Mouse (Mus musculus): ENCODE results near the gene Tomm70a. TPM values are rescaled to one million over a fixed set of nuclear protein-coding genes. Genes with fewer than 3 reads are reported as not detected.

Gene Tomm70a
- 63.9 and 65.2 TPM in 2 replicates for polyA plus RNA-seq (2015; fragmentation: Nextera tagmentation; extraction: Ambion mirVana)

- peak; percentile 100 for ATAC-seq (ENCODE audit: low FRiP score, low read depth)
- peak within 1 kb of the TSS; percentile 99 for H3K4me3 ChIP-seq
- H3K4me1 ChIP-seq (replicated peaks) = peaks cover 26% of the 10 kb centered on the region
- no peaks in the 10 kb centered on the region for H3K9me3 ChIP-seq
- peak within 1 kb of the TSS; percentile 98 for H3K27ac ChIP-seq (replicated peaks)
- peak within 1 kb of the TSS; percentile 71 for H3K4me2 ChIP-seq
- no peaks in the 10 kb centered on the region for H3K27me3 ChIP-seq
- H3K9ac ChIP-seq = peak within 1 kb of the TSS; percentile 91
- WGBS = under 1% methylated on average over 37 of the region's 37 CpGs
- H3K36me3 ChIP-seq = no peaks in the 10 kb centered on the region
These were observed at the start of gene Tomm70a for GRCm38 (mm10) chr16:57120913-57121815. Tomm70a (plus strand) TSS chr16:57121703.

GRCm38 (mm10) chr16:57075986-57076385 is 45.5 kb upstream of the Tomm70a start:
- no peaks in the 10 kb centered on the region for H3K9me3 ChIP-seq
- H3K4me3 ChIP-seq = no peak overlapping the region
- H3K27me3 ChIP-seq = no peaks in the 10 kb centered on the region
- ATAC-seq (ENCODE audit: low FRiP score, low read depth) = no peak
- no peak overlapping the region for H3K4me2 ChIP-seq
- no peaks in the 10 kb centered on the region for H3K36me3 ChIP-seq
- 85% methylated on average over 7 of the region's 7 CpGs for WGBS
- no peak overlapping the region for H3K27ac ChIP-seq (replicated peaks)
- H3K4me1 ChIP-seq (replicated peaks) = no peaks in the 10 kb centered on the region
- H3K9ac ChIP-seq = no peak overlapping the region

GRCm38 (mm10) chr16:57079577-57079976 is 41.9 kb upstream of the Tomm70a start:
- no peak overlapping the region for H3K27ac ChIP-seq (replicated peaks)
- WGBS = 87% methylated on average over 4 of the region's 4 CpGs
- H3K9ac ChIP-seq = no peak overlapping the region
- no peak for ATAC-seq (ENCODE audit: low FRiP score, low read depth)
- no peak overlapping the region for H3K4me2 ChIP-seq
- H3K9me3 ChIP-seq = no peaks in the 10 kb centered on the region
- no peaks in the 10 kb centered on the region for H3K27me3 ChIP-seq
- H3K4me1 ChIP-seq (replicated peaks) = no peaks in the 10 kb centered on the region
- no peak overlapping the region for H3K4me3 ChIP-seq
- no peaks in the 10 kb centered on the region for H3K36me3 ChIP-seq

GRCm38 (mm10) chr16:57092460-57092859 is 29.0 kb upstream of the Tomm70a start:
- no peaks in the 10 kb centered on the region for H3K9me3 ChIP-seq
- H3K4me1 ChIP-seq (replicated peaks) = no peaks in the 10 kb centered on the region
- no peak overlapping the region for H3K4me2 ChIP-seq
- H3K4me3 ChIP-seq = no peak overlapping the region
- no peaks in the 10 kb centered on the region for H3K36me3 ChIP-seq
- H3K27ac ChIP-seq (replicated peaks) = no peak overlapping the region
- peak; percentile 86 for ATAC-seq (ENCODE audit: low FRiP score, low read depth)
- no peaks in the 10 kb centered on the region for H3K27me3 ChIP-seq
- H3K9ac ChIP-seq = no peak overlapping the region
- WGBS = 47% methylated on average over 4 of the region's 4 CpGs

- Histone ChIP-seq H3K27ac (replicated peaks) (no peak overlapping the region), H3K4me2 (no peak overlapping the region), H3K36me3 (no peaks in the 10 kb centered on the region), H3K4me3 (no peak overlapping the region), H3K9me3 (no peaks in the 10 kb centered on the region), H3K9ac (no peak overlapping the region), H3K27me3 (no peaks in the 10 kb centered on the region), H3K4me1 (replicated peaks) (no peaks in the 10 kb centered on the region)
- no peak for ATAC-seq (ENCODE audit: low FRiP score, low read depth)
- 71% methylated on average over 6 of the region's 6 CpGs for WGBS
These were observed 28.4 kb upstream of the Tomm70a start for GRCm38 (mm10) chr16:57092911-57093605.

- no peak for ATAC-seq (ENCODE audit: low FRiP score, low read depth)
- WGBS = 67% methylated on average over 7 of the region's 7 CpGs
- H3K4me2 ChIP-seq = no peak overlapping the region
- no peak overlapping the region for H3K9ac ChIP-seq
- H3K36me3 ChIP-seq = no peaks in the 10 kb centered on the region
- H3K9me3 ChIP-seq = no peaks in the 10 kb centered on the region
- H3K4me3 ChIP-seq = no peak overlapping the region
- H3K27me3 ChIP-seq = no peaks in the 10 kb centered on the region
- H3K27ac ChIP-seq (replicated peaks) = no peak overlapping the region
- H3K4me1 ChIP-seq (replicated peaks) = no peaks in the 10 kb centered on the region
These were observed 22.9 kb upstream of the Tomm70a start for GRCm38 (mm10) chr16:57098468-57099144.

GRCm38 (mm10) chr16:57099572-57100237 is 21.8 kb upstream of the Tomm70a start:
- Histone ChIP-seq H3K36me3 (no peaks in the 10 kb centered on the region), H3K27me3 (no peaks in the 10 kb centered on the region), H3K27ac (replicated peaks) (no peak overlapping the region), H3K4me3 (no peak overlapping the region), H3K9ac (no peak overlapping the region), H3K4me1 (replicated peaks) (no peaks in the 10 kb centered on the region), H3K4me2 (no peak overlapping the region), H3K9me3 (no peaks in the 10 kb centered on the region)
- ATAC-seq (ENCODE audit: low FRiP score, low read depth) = no peak
- WGBS = 77% methylated on average over 5 of the region's 5 CpGs

- 94% methylated on average over 1 of the region's 1 CpGs for WGBS
- no peaks in the 10 kb centered on the region for H3K4me1 ChIP-seq (replicated peaks)
- ATAC-seq (ENCODE audit: low FRiP score, low read depth) = no peak
- no peaks in the 10 kb centered on the region for H3K9me3 ChIP-seq
- H3K4me2 ChIP-seq = no peak overlapping the region
- no peak overlapping the region for H3K4me3 ChIP-seq
- H3K27me3 ChIP-seq = no peaks in the 10 kb centered on the region
- no peak overlapping the region for H3K9ac ChIP-seq
- no peaks in the 10 kb centered on the region for H3K36me3 ChIP-seq
- H3K27ac ChIP-seq (replicated peaks) = no peak overlapping the region
These were observed 20.3 kb upstream of the Tomm70a start for GRCm38 (mm10) chr16:57101174-57101573.

- Histone ChIP-seq H3K4me1 (replicated peaks) (no peaks in the 10 kb centered on the region), H3K9me3 (no peaks in the 10 kb centered on the region), H3K27me3 (no peaks in the 10 kb centered on the region), H3K27ac (replicated peaks) (no peak overlapping the region), H3K36me3 (no peaks in the 10 kb centered on the region), H3K4me2 (no peak overlapping the region), H3K9ac (no peak overlapping the region), H3K4me3 (no peak overlapping the region)
- 88% methylated on average over 5 of the region's 5 CpGs for WGBS
- ATAC-seq (ENCODE audit: low FRiP score, low read depth) = no peak
These were observed 15.1 kb upstream of the Tomm70a start for GRCm38 (mm10) chr16:57106185-57106960.

- H3K27ac ChIP-seq (replicated peaks) = no peak overlapping the region
- no peaks in the 10 kb centered on the region for H3K36me3 ChIP-seq
- no peak overlapping the region for H3K4me3 ChIP-seq
- no peaks in the 10 kb centered on the region for H3K27me3 ChIP-seq
- no peaks in the 10 kb centered on the region for H3K4me1 ChIP-seq (replicated peaks)
- no peak for ATAC-seq (ENCODE audit: low FRiP score, low read depth)
- H3K9ac ChIP-seq = no peak overlapping the region
- H3K4me2 ChIP-seq = no peak overlapping the region
- no peaks in the 10 kb centered on the region for H3K9me3 ChIP-seq
These were observed 5.4 kb upstream of the Tomm70a start for GRCm38 (mm10) chr16:57116066-57116465.

- no peak overlapping the region for H3K9ac ChIP-seq
- H3K27me3 ChIP-seq = no peaks in the 10 kb centered on the region
- H3K27ac ChIP-seq (replicated peaks) = no peak overlapping the region
- no peak overlapping the region for H3K4me2 ChIP-seq
- H3K4me3 ChIP-seq = no peak overlapping the region
- peaks cover 4% of the 10 kb centered on the region for H3K4me1 ChIP-seq (replicated peaks)
- WGBS = 67% methylated on average over 2 of the region's 2 CpGs
- no peaks in the 10 kb centered on the region for H3K9me3 ChIP-seq
- no peak for ATAC-seq (ENCODE audit: low FRiP score, low read depth)
- H3K36me3 ChIP-seq = no peaks in the 10 kb centered on the region
These were observed 3.9 kb upstream of the Tomm70a start for GRCm38 (mm10) chr16:57117562-57117961.

Data from hindbrain, embryonic 15.5 days (tissue).